Mouse (Mus musculus): ENCODE data around the gene Gm3250.
"Not testable (repeated sequence)": the region's sequence is repeated elsewhere in the genome, so short reads cannot be mapped to it uniquely, and the experiment has no call there.

The Gm3250 gene

DNA sequence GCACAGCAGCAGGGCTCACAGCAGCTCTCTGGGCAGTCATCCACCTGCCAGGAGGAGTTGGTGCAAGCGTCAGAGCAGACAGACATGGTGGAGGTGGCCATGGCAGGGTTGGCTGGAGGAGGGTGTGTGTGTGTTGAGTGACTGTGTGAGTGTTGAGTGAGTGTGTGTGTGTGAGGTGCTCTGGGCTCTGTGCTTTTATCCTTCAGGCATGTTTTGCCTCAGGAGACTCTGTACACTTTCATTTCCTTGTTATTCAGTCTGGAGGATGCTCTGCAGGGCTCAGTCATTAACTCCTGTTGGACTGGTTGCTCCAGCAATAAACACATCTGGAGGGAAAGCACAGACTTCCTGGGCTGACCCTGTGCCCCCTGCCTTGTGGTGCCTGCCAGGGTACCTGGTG is 31.1 kb downstream of the Gm3250 start, which contains the start of gene Gm9736:
TSS of gene Gm9736 (minus strand) at position 101 of the 400 bp plus-strand sequence.
- DNase-seq (ENCODE audit: low read depth, low spot score) = not testable (repeated sequence)

DNA sequence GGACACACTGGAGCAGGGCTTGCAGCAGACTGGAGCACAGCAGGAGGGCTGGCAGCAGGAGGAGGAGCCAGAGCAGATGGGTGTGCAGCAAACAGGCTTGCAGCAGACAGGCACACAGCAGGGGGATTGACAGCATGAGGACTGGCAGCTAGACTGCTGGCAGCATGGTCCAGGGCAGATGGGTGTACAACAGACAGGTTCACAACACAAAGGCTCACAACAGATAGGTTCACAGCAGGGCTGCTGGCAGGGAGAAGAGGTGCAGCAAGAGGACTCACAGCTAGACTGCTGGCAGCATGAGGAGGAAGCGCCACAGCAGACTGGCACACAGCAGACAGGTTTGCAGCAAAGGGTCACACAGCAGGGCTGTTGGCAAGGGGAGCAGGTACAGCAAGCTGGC is 31.7 kb downstream of the Gm3250 start:
- not testable (repeated sequence) for DNase-seq (ENCODE audit: low read depth, low spot score)

DNA sequence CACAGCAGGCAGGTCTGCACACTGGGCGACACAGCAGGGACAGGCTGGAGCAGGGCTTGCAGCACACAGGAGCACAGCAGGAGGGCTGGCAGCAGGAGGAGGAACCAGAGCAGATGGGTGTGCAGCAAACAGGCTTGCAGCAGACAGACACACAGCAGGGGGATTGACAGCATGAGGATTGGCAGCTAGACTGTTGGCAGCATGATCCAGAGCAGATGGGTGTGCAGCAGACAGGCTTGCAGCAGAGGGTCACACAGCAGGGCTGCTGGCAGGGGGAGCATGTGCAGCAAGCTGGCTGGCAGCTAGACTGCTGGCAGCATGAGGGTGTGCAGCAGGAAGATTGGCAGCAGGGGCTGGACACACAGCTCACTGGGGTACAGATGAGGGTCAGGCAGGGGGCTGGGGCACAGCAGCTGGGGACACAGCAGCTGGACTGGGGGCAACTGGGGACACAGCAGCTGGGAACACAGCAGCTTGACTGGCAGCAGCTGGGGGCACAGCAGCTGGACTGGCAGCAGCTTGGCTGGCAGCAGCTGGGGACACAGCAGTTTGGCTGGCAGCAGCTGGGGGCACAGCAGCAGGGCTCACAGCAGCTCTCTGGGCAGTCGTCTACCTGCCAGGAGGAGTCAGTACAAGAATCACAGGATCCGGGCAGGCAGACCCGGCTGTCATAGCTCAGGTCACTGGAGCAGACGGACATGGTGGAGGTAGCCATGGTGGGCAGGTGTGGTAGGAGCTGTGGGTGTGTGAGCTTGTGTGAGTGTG is 40.2 kb downstream of the Gm3250 start, which contains the start of gene Gm18596:
TSS of gene Gm18596 (minus strand) at position 715 of the 765 bp plus-strand sequence.
- not testable (repeated sequence) for DNase-seq (ENCODE audit: low read depth, low spot score)

DNA sequence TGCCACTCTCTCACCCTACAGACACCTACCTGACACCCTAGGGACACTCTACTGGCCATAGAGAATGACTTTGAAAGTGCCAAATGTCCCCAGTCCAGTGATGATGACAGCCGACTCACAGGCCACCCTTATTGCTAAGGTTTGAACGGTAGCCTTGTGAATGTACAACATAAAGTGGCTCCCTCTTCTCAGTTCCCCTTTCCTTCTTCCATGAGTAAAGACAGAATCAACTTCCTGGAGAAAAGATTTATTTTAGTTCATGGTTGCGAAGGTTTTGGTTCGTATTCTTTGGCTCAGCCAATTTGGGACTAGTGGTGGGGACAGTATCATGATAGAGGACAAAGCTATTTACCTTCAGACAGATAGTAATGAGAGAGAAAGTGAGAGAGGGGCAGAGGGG is 43.4 kb downstream of the Gm3250 start:
- no peak for DNase-seq (ENCODE audit: low read depth, low spot score)

DNA sequence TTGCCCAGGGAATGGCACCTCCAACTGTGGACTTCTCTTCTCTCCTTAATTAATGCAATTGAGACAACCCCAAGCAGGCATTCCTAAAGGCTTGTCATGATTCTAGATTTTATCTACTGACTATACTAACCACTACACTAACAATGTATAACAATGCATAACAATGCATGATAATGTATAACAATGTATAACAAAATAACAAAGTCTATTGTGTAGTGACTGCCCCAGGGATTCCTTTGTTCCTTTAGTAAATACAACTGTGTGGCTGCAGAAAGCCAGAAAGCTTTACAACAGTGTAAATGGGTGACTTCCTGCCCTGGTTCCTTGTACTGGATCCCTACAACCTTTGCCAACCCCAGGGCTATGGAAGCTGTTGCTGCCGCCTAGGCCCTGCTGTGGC is 46.4 kb downstream of the Gm3250 start:
- no peak for DNase-seq (ENCODE audit: low read depth, low spot score)

Measured in forelimb bud, embryonic 11.5 days (tissue).